Mouse (Mus musculus) ES-E14 (cell line): Measurements from ENCODE around the gene Hdgfl2. TPM values are rescaled to one million over a fixed set of nuclear protein-coding genes. Genes with fewer than 3 reads are reported as not detected.

Source experiments
- DNase-seq: peaks from one replicate; pipeline ENCODE4 v3.0.0-alpha.2; 2013; ENCODE audit warnings: low read depth, low spot score
- H3K27ac ChIP-seq: 2 replicates; pipeline ENCODE4 v1.5.1; 2012; ENCODE audit warnings: low read depth, mild to moderate bottlenecking, low read length, moderate library complexity, mixed read lengths; ENCODE audit not compliant: poor library complexity, insufficient read depth, severe bottlenecking
- H3K36me3 ChIP-seq: 2 replicates; pipeline ENCODE4 v1.6.1; 2012; ENCODE audit warnings: mild to moderate bottlenecking, low read length, moderate library complexity, mixed read lengths; ENCODE audit not compliant: control insufficient read depth, poor library complexity, insufficient read depth, severe bottlenecking
- H3K4me1 ChIP-seq, 2 experiments: fragments of 150-350 bp in 1 of 2; sonication (generic) in 1 of 2; 2 replicates each; pipeline ENCODE4 v1.6.1; 2012; ENCODE audit warnings: low read length in 2 of 2, mild to moderate bottlenecking in 1 of 2, mixed read lengths in 1 of 2; ENCODE audit not compliant: control insufficient read depth in 2 of 2, insufficient read depth in 2 of 2, poor library complexity in 1 of 2
- H3K4me3 ChIP-seq, 2 experiments: fragments of 150-350 bp in 1 of 2; sonication (generic) in 1 of 2; 2 replicates each; pipeline ENCODE4 v1.5.1; 2012; ENCODE audit warnings: low read length in 2 of 2, low read depth in 1 of 2, mild to moderate bottlenecking in 1 of 2, mixed read lengths in 1 of 2; ENCODE audit not compliant: insufficient read depth in 1 of 2, poor library complexity in 1 of 2, severe bottlenecking in 1 of 2
- H3K9ac ChIP-seq: 2 replicates; pipeline ENCODE4 v1.6.1; 2012; ENCODE audit warnings: low read depth, mild to moderate bottlenecking, low read length, mixed read lengths; ENCODE audit not compliant: poor library complexity, insufficient read depth, severe bottlenecking
- H3K9me3 ChIP-seq: fragments of 150-350 bp; sonication (generic); 2 replicates; pipeline ENCODE4 v1.6.1; 2012; ENCODE audit warnings: low read depth, mild to moderate bottlenecking, low read length; ENCODE audit not compliant: control insufficient read depth, insufficient read depth
- CHD2 ChIP-seq: IDR thresholded peaks from 2 replicates; pipeline ENCODE4 v1.6.1; 2014; ENCODE audit warnings: mild to moderate bottlenecking, low read depth, low read length, inconsistent platforms
- HCFC1 ChIP-seq: IDR thresholded peaks from 2 replicates; pipeline ENCODE4 v1.6.1; 2012; ENCODE audit warnings: low read length, inconsistent platforms, borderline replicate concordance; ENCODE audit not compliant: insufficient read depth
- MAFK ChIP-seq: IDR thresholded peaks from 2 replicates; pipeline ENCODE4 v1.6.1; 2014; ENCODE audit warnings: mild to moderate bottlenecking, low read depth, low read length, inconsistent platforms; ENCODE audit not compliant: insufficient read depth
- ZC3H11A ChIP-seq: IDR thresholded peaks from 2 replicates; pipeline ENCODE4 v1.6.1; 2012; ENCODE audit warnings: low read depth, mild to moderate bottlenecking, inconsistent platforms, low read length, borderline replicate concordance
- ZNF384 ChIP-seq: IDR thresholded peaks from 2 replicates; pipeline ENCODE4 v1.6.1; 2012; ENCODE audit warnings: low read depth, low read length, inconsistent platforms
- in situ Hi-C, 2 experiments: fragments of 600-800 bp; cut with MboI; formaldehyde crosslinking; loops; one replicate each; pipeline ENCODE4 v1.15.1; 2025; ENCODE audit warnings: low sequenced_read_pairs in 2 of 2, inconsistent platforms in 1 of 2; ENCODE audit not compliant: unreplicated experiment in 2 of 2
- total RNA-seq: library from RNA; depleted of rRNA; stranded (reverse); fragments of 300-350 nt; gene quantifications from 2 replicates; pipeline ENCODE4 v1.2.3, GENCODE M21; 2012

The Hdgfl2 gene
- total RNA-seq, 1 experiment = 165 TPM

DNA sequence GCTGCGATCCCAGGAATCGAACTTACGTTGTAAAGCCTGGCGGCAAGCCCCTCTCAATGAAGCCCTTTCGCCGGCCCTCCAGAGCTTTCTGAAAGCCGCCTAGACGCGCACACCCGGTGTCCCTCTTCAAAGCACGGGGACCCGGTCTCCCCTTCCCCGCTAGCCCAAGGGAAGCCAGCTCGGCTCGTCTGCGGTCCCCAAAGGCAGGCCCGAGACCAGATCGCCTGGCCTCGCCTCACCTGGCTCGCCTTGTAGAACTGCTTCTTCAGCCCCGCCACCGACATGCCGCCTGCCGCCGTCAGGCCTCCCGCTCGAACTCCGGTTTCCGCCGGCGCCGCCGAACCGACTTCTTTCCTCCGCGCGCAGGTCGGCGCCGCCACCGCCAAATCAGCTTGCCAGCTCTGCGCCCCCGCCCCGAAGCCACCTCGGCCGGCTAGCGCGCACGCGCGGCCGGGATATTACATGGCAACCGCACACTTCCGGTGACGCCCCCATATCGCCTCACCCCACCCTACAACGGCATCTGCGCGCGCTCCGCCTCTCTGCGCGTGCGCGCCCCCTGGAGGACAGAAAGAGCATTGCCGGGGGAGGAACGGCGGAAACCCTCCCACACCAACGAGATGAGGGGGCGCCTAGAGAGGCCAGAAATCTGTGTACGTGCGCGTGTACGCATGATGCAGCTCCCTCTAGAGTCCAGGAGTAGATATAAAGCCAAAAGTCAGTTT lies 43.1 kb upstream of the Hdgfl2 start, which contains the start of gene Sh3gl1:
Sh3gl1 (minus strand) TSS at position 460 of the 725 bp plus-strand sequence.
- peak within 1 kb of the TSS; percentile 56 for H3K27ac ChIP-seq
- DNase-seq = peak; percentile 93
- in situ Hi-C loops = no loop called here
- H3K9ac ChIP-seq = peak within 1 kb of the TSS; percentile 94
- no peaks in the 10 kb centered on the region for H3K9me3 ChIP-seq
- TF ChIP-seq MAFK = no peak
- TF ChIP-seq CHD2 = 0 out of 2 replicates have a peak, but pooled peaks have one; percentile 20
- TF ChIP-seq HCFC1 = peak; percentile 79
- no peak for TF ChIP-seq ZNF384
- peaks cover 4 to 12% of the 10 kb centered on the region in 2 experiments for H3K4me1 ChIP-seq
- peak within 1 kb of the TSS; percentile 81 to 85 for H3K4me3 ChIP-seq
- H3K36me3 ChIP-seq = peaks cover 13% of the 10 kb centered on the region; the same call in 1 of the 2 replicates

DNA sequence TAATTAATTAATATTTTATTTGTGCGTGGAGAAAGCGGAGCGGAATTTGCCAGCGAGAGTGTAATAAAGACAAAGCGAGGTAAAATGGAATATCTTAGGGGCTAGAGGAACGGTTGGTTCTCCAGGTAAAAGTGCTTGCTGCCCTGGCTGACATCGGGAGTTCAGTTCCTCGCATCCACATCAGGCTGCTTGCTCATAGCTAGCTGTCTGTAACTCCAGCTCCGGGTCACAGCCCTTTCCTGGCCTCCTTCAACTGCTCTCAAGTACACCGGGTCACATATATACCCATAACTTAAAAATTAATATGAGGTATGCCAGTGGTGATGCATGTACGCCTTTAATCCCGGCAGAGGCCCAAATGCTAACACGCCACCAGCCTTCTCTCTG lies 42.5 kb upstream of the Hdgfl2 start:
- Histone ChIP-seq H3K4me3 (peak overlapping the region; percentile 58 to 62), H3K27ac (no peak overlapping the region), H3K9ac (peak overlapping the region; percentile 60), H3K4me1 (peaks cover 4 to 15% of the 10 kb centered on the region in 2 experiments), H3K9me3 (no peaks in the 10 kb centered on the region), H3K36me3 (peaks cover 14% of the 10 kb centered on the region; the same call in 1 of the 2 replicates)
- no peak for DNase-seq
- no peak; the same call in 1 of the 2 replicates for TF ChIP-seq CHD2
- TF ChIP-seq ZC3H11A = no peak
- no peak for TF ChIP-seq ZNF384
- TF ChIP-seq MAFK = no peak
- no peak; the same call in 1 of the 2 replicates for TF ChIP-seq HCFC1
- in situ Hi-C loops = no loop called here

DNA sequence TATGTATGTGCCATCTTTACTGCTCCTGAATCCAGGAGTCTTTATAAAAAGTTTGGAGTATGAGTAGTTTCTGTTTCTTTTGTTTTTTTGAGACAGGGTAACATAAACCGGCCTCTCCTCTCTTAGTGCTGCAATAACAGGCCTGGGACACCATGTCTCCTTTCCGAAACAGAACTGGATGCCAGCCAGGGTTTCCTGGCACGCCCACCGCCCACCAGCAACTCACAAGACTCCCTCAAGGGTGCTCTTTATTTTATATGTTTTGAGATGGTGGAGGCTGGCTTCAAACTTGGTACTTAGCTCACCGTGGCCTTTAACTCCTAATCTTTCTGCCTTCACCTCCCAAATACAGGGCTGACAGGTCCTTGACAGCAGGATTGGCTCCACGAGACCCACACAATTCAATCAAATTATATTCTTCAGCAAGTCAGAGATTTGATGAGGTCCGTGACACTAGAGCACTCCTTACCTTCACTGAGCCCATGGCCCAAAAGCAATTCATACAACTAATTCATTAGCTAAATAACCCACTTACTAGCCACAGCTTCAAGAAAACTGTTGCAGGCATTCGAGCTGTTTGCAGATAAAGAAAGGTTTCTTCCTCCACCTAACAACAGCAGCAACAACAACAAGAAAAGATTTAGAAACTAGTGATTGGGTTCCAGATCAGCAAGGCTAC lies 40.7 kb upstream of the Hdgfl2 start:
- DNase-seq = no peak
- no peak for TF ChIP-seq CHD2
- no peak for TF ChIP-seq MAFK
- Histone ChIP-seq H3K4me1 (peaks cover 2 to 12% of the 10 kb centered on the region in 2 experiments), H3K4me3 (no peak overlapping the region), H3K27ac (no peak overlapping the region), H3K9ac (0 out of 2 replicates have a peak overlapping the region, but pooled peaks have one; percentile 20), H3K36me3 (peaks cover 16% of the 10 kb centered on the region), H3K9me3 (no peaks in the 10 kb centered on the region)
- in situ Hi-C loops = no loop called here

DNA sequence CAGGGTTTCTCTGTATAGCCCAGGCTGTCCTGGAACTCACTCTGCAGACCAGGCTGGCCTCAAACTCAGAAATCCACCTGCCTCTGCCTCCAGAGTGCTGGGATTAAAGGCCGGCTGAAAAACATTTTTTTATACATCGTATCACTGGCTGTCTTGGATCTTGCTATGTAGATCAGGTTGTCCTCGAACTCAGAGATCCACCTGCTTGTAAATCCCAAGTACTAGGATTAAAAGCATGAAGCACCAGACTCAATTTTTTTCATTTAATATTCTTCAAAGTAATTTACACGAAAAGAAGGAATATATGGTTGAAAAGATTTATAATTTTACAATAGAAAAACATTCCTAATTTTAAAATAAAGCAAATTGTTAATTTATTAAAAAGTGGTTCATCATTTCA lies 40.1 kb upstream of the Hdgfl2 start:
- Histone ChIP-seq H3K4me3 (peak overlapping the region in 1 of 2 experiments; percentile 74; a peak in 3 of 4 replicates), H3K9ac (no peak overlapping the region), H3K27ac (no peak overlapping the region), H3K9me3 (no peaks in the 10 kb centered on the region), H3K4me1 (peaks cover 2 to 12% of the 10 kb centered on the region in 2 experiments), H3K36me3 (peaks cover 18% of the 10 kb centered on the region)
- in situ Hi-C loops = no loop called here
- TF ChIP-seq HCFC1 = no peak
- no peak for TF ChIP-seq CHD2
- no peak for TF ChIP-seq ZNF384
- TF ChIP-seq MAFK = no peak
- no peak for TF ChIP-seq ZC3H11A
- DNase-seq = no peak
